ENCODE assay signal across 8 mouse cellular contexts in the genomic region with DNA sequence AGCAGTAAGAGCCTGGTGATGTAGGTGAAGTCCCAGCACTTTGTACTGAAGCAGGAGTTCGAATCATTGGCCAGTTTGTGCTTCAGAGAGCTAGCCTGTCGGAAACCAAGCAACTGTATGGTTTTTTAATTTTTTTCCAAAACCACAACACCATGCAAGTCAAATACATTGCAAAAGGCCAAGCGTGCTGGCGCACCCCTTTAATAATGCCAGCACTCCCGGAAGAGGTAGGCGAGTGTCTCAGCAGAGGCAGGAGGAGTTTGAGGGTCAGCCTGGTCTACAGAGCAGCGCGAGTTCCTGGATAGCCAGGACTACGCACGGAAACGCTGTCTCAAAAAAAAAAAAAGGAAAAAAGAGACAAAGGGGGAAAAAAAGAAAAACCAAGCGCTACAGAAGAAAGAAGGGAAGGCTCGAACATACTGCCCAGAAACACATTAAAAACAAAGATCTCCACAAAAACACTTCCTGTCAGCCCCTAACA. TPM values are rescaled to one million over a fixed set of nuclear protein-coding genes. Genes with fewer than 3 reads are reported as not detected.
DNase-seq lines count a peak whose midpoint lies in the region; ATAC-seq and TF ChIP-seq lines count a peak whose summit lies in the region.

No protein-coding gene starts in this region.

- peaks cover 19% of the 10 kb centered on the region for H3K36me3 ChIP-seq in embryonic facial prominence, embryonic 10.5 days (replicated peaks)
- no peaks in the 10 kb centered on the region; the same call in 1 of the 2 replicates for H3K36me3 ChIP-seq in heart, postnatal 0 days (replicated peaks; ENCODE audit: control insufficient read depth, insufficient read depth, low read length)
- no peaks in the 10 kb centered on the region for H3K36me3 ChIP-seq in splenic B cell, adult 2 months (ENCODE audit: control insufficient read depth, insufficient read depth, low read length, poor library complexity, severe bottlenecking)

- H3K4me1 ChIP-seq in embryonic facial prominence, embryonic 10.5 days = peaks cover 16% of the 10 kb centered on the region
- H3K4me1 ChIP-seq in heart, postnatal 0 days (ENCODE audit: control insufficient read depth, insufficient read depth) = peaks cover 8% of the 10 kb centered on the region

- H3K4me2 ChIP-seq in heart, postnatal 0 days (ENCODE audit: low read depth, low read length) = peak overlapping the region; percentile 81

- H3K9me3 ChIP-seq in embryonic facial prominence, embryonic 10.5 days = no peaks in the 10 kb centered on the region
- no peaks in the 10 kb centered on the region for H3K9me3 ChIP-seq in heart, postnatal 0 days (replicated peaks; ENCODE audit: control insufficient read depth, low read length)

- ATAC-seq in heart, postnatal 0 days (ENCODE audit: insufficient read depth, low read depth) = peak; percentile 29
- peak; percentile 60 for ATAC-seq in megakaryocyte-erythroid progenitor cell, adult 5-6 weeks (replicated peaks; ENCODE audit: low FRiP score, low TSS enrichment, poor library complexity, severe bottlenecking)

- peak overlapping the region; percentile 98 for H3K9ac ChIP-seq in heart, postnatal 0 days (replicated peaks; ENCODE audit: low read depth, low read length)

- 13% methylated on average over 13 of the region's 13 CpGs for WGBS in embryonic facial prominence, embryonic 10.5 days
- WGBS in heart, postnatal 0 days = 9% methylated on average over 13 of the region's 13 CpGs

- no peak for TF ChIP-seq EP300 in heart, postnatal 0 days (IDR thresholded peaks at IDR 0.05; ENCODE audit: low read depth)

- TF ChIP-seq CTCF in heart, postnatal 0 days (IDR thresholded peaks at IDR 0.05; ENCODE audit: low read depth) = no peak

- DNase-seq in adrenal gland, adult (ENCODE audit: inconsistent age in 2 of 2, low spot score in 1 of 2) = peak; percentile 43 to 79
- DNase-seq in adrenal gland, postnatal 25 days = no peak
- peak; percentile 54 for DNase-seq in ES-CJ7 (ENCODE audit: low read depth, low spot score)
- no peak for DNase-seq in embryonic facial prominence, embryonic 10.5 days (ENCODE audit: low spot score)
- DNase-seq in heart, postnatal 0 days (ENCODE audit: low spot score) = no peak
- peak; percentile 25 to 45 for DNase-seq in kidney, postnatal 36 days
- DNase-seq in splenic B cell, adult 2 months (ENCODE audit: low read depth, low spot score) = peak; percentile 50

- peak overlapping the region; percentile 98 for H3K4me3 ChIP-seq in embryonic facial prominence, embryonic 10.5 days
- peak overlapping the region; percentile 97 for H3K4me3 ChIP-seq in heart, postnatal 0 days (ENCODE audit: low read depth, low read length)

- H3K27me3 ChIP-seq in embryonic facial prominence, embryonic 10.5 days (replicated peaks; ENCODE audit: low read depth, poor library complexity, severe bottlenecking) = no peaks in the 10 kb centered on the region
- H3K27me3 ChIP-seq in heart, postnatal 0 days (ENCODE audit: control insufficient read depth, insufficient read depth, low read length) = no peaks in the 10 kb centered on the region
- no peaks in the 10 kb centered on the region for H3K27me3 ChIP-seq in splenic B cell, adult 2 months (ENCODE audit: control insufficient read depth, insufficient read depth, low read length, poor library complexity, severe bottlenecking)

- H3K27ac ChIP-seq in embryonic facial prominence, embryonic 10.5 days (replicated peaks) = peak overlapping the region; percentile 97
- peak overlapping the region; percentile 90 for H3K27ac ChIP-seq in heart, postnatal 0 days (ENCODE audit: low read depth)

RNA-seq across cellular contexts. Expression of a gene that starts 0.3 kb away (rescaled TPM):
- 178 and 218 TPM in 2 replicates for total RNA-seq in adrenal gland, postnatal 25 days (2021)
- polyA plus RNA-seq in embryonic facial prominence, embryonic 10.5 days (2016; fragmentation: Nextera tagmentation; extraction: Ambion mirVana) = 377 and 407 TPM in 2 replicates
- 31.0 and 31.9 TPM in 2 replicates for total RNA-seq in heart, postnatal 0 days (2014; rRNA removed; ENCODE audit: low replicate concordance)
- 157 and 172 TPM in 2 replicates for polyA plus RNA-seq in heart, postnatal 0 days (2015; fragmentation: Nextera tagmentation; extraction: Ambion mirVana)
- total RNA-seq in megakaryocyte-erythroid progenitor cell, adult 5-6 weeks (2014; fragmentation: Nextera tagmentation) = 248 and 394 TPM in 2 replicates
- 771 and 927 TPM in 2 replicates for total RNA-seq in megakaryocyte-erythroid progenitor cell, adult 5-6 weeks (2017)

RNA-seq across cellular contexts. Expression of a gene that starts 24.4 kb away (rescaled TPM):
- total RNA-seq in adrenal gland, postnatal 25 days (2021) = 19.6 and 23.6 TPM in 2 replicates
- 38.0 and 41.9 TPM in 2 replicates for polyA plus RNA-seq in embryonic facial prominence, embryonic 10.5 days (2016; fragmentation: Nextera tagmentation; extraction: Ambion mirVana)
- 7.0 and 13.1 TPM in 2 replicates for total RNA-seq in heart, postnatal 0 days (2014; rRNA removed; ENCODE audit: low replicate concordance)
- 43.3 and 45.7 TPM in 2 replicates for polyA plus RNA-seq in heart, postnatal 0 days (2015; fragmentation: Nextera tagmentation; extraction: Ambion mirVana)
- 27.3 and 60.1 TPM in 2 replicates for total RNA-seq in megakaryocyte-erythroid progenitor cell, adult 5-6 weeks (2014; fragmentation: Nextera tagmentation)
- total RNA-seq in megakaryocyte-erythroid progenitor cell, adult 5-6 weeks (2017) = 43.5 and 86.1 TPM in 2 replicates

RNA-seq across cellular contexts. Expression of a gene that starts 36.0 kb away (rescaled TPM):
- 94.7 and 112 TPM in 2 replicates for total RNA-seq in adrenal gland, postnatal 25 days (2021)
- polyA plus RNA-seq in embryonic facial prominence, embryonic 10.5 days (2016; fragmentation: Nextera tagmentation; extraction: Ambion mirVana) = 13.9 and 14.6 TPM in 2 replicates
- total RNA-seq in heart, postnatal 0 days (2014; rRNA removed; ENCODE audit: low replicate concordance) = 42.6 and 55.0 TPM in 2 replicates
- polyA plus RNA-seq in heart, postnatal 0 days (2015; fragmentation: Nextera tagmentation; extraction: Ambion mirVana) = 9.6 and 12.9 TPM in 2 replicates
- 31.5 and 37.1 TPM in 2 replicates for total RNA-seq in megakaryocyte-erythroid progenitor cell, adult 5-6 weeks (2014; fragmentation: Nextera tagmentation)
- total RNA-seq in megakaryocyte-erythroid progenitor cell, adult 5-6 weeks (2017) = 39.3 and 67.1 TPM in 2 replicates

RNA-seq across cellular contexts. Expression of a gene that starts 39.3 kb away (rescaled TPM):
- total RNA-seq in adrenal gland, postnatal 25 days (2021) = 14.8 and 16.8 TPM in 2 replicates
- 24.3 and 24.7 TPM in 2 replicates for polyA plus RNA-seq in embryonic facial prominence, embryonic 10.5 days (2016; fragmentation: Nextera tagmentation; extraction: Ambion mirVana)
- total RNA-seq in heart, postnatal 0 days (2014; rRNA removed; ENCODE audit: low replicate concordance) = 69.9 and 129 TPM in 2 replicates
- 33.9 and 43.0 TPM in 2 replicates for polyA plus RNA-seq in heart, postnatal 0 days (2015; fragmentation: Nextera tagmentation; extraction: Ambion mirVana)
- 25.4 and 31.5 TPM in 2 replicates for total RNA-seq in megakaryocyte-erythroid progenitor cell, adult 5-6 weeks (2014; fragmentation: Nextera tagmentation)
- total RNA-seq in megakaryocyte-erythroid progenitor cell, adult 5-6 weeks (2017) = 35.8 and 41.7 TPM in 2 replicates

Comparison
In these comparisons a context has a peak if more than half of its experiments do, and no peak if none do; other contexts are left out.
1. DNase-seq: peak in adrenal gland, adult (2 of 2), ES-CJ7 (single experiment), kidney, postnatal 36 days (2 of 2) and splenic B cell, adult 2 months (single experiment); none in adrenal gland, postnatal 25 days (single experiment), embryonic facial prominence, embryonic 10.5 days (single experiment) and heart, postnatal 0 days (single experiment).